Mouse (Mus musculus) neural tube, postnatal 0 days (tissue): ENCODE measurements around the gene Olfr1156. TPM values are rescaled to one million over a fixed set of nuclear protein-coding genes. Genes with fewer than 3 reads are reported as not detected.

Experiments
- polyA plus RNA-seq: library from polyadenylated mRNA; unstranded; fragments of >200 nt; fragmentation: Nextera tagmentation; extraction: Ambion mirVana; gene quantifications from 2 replicates; pipeline ENCODE4 v1.2.1, GENCODE M21; 2015

Gene Olfr1156
- polyA plus RNA-seq = not detected in 2 replicates

GRCm38 (mm10) chr2:87953000-87953399 is at the start of gene Olfr1156:
Olfr1156 (minus strand) TSS chr2:87953100.

GRCm38 (mm10) chr2:87989813-87990212 is 36.9 kb upstream of the Olfr1156 start, which contains the start of gene Olfr1158:
Olfr1158 (plus strand) TSS chr2:87990113.

GRCm38 (mm10) chr2:87974563-87974962 is 21.7 kb upstream of the Olfr1156 start, which contains the start of gene Olfr74:
Olfr74 (minus strand) TSS chr2:87974663.

GRCm38 (mm10) chr2:87968199-87968598 is 15.3 kb upstream of the Olfr1156 start, which contains the start of gene Olfr1157:
Olfr1157 (minus strand) TSS chr2:87968299.

GRCm38 (mm10) chr2:87945037-87945436 is 7.9 kb downstream of the Olfr1156 start, which contains the start of gene Olfr1155:
Olfr1155 (minus strand) TSS chr2:87945137.

GRCm38 (mm10) chr2:87905066-87905465 is 47.8 kb downstream of the Olfr1156 start, which contains the start of gene Olfr1154:
Olfr1154 (minus strand) TSS chr2:87905166.

Other genes starting within 250 kb of the Olfr1156 start
- not detected in 2 replicates for gene Olfr1137, start 239.9 kb downstream of the Olfr1156 start, polyA plus RNA-seq
- gene Olfr1138, start 213.1 kb downstream of the Olfr1156 start, polyA plus RNA-seq = not detected in 2 replicates
- gene Olfr1140, start 209.3 kb downstream of the Olfr1156 start, polyA plus RNA-seq = not detected in 2 replicates
- not detected in 2 replicates for gene Olfr1141, start 199.1 kb downstream of the Olfr1156 start, polyA plus RNA-seq
- gene Olfr152, start 173.6 kb downstream of the Olfr1156 start, polyA plus RNA-seq = not detected in 2 replicates
- gene Olfr1143, start 152.5 kb downstream of the Olfr1156 start, polyA plus RNA-seq = not detected in 2 replicates
- not detected in 2 replicates for gene Olfr1145, start 143.3 kb downstream of the Olfr1156 start, polyA plus RNA-seq
- not detected in 2 replicates for gene Olfr1148, start 122.6 kb downstream of the Olfr1156 start, polyA plus RNA-seq
- not detected in 2 replicates for gene Olfr1150-ps1, start 109.1 kb downstream of the Olfr1156 start, polyA plus RNA-seq
- not detected in 2 replicates for gene Olfr1151, start 97.2 kb downstream of the Olfr1156 start, polyA plus RNA-seq
- gene Olfr1152, start 86.6 kb downstream of the Olfr1156 start, polyA plus RNA-seq = not detected in 2 replicates
- not detected in 2 replicates for gene Olfr1153, start 58.1 kb downstream of the Olfr1156 start, polyA plus RNA-seq
- not detected in 2 replicates for gene Olfr1154, start 47.9 kb downstream of the Olfr1156 start, polyA plus RNA-seq
- not detected in 2 replicates for gene Olfr1155, start 8.0 kb downstream of the Olfr1156 start, polyA plus RNA-seq
- gene Olfr1157, start 15.2 kb upstream of the Olfr1156 start, polyA plus RNA-seq = not detected in 2 replicates
- gene Olfr74, start 21.6 kb upstream of the Olfr1156 start, polyA plus RNA-seq = not detected in 2 replicates
- gene Olfr1158, start 37.0 kb upstream of the Olfr1156 start, polyA plus RNA-seq = not detected in 2 replicates
- gene Olfr1160, start 55.2 kb upstream of the Olfr1156 start, polyA plus RNA-seq = not detected in 2 replicates
- not detected in 2 replicates for gene Olfr1161, start 69.7 kb upstream of the Olfr1156 start, polyA plus RNA-seq
- not detected in 2 replicates for gene Olfr73, start 84.6 kb upstream of the Olfr1156 start, polyA plus RNA-seq
- not detected in 2 replicates for gene Olfr1162, start 98.0 kb upstream of the Olfr1156 start, polyA plus RNA-seq
- gene Olfr1163, start 118.7 kb upstream of the Olfr1156 start, polyA plus RNA-seq = not detected in 2 replicates
- gene Olfr1164, start 140.9 kb upstream of the Olfr1156 start, polyA plus RNA-seq = not detected in 2 replicates
- not detected in 2 replicates for gene Olfr1166, start 175.2 kb upstream of the Olfr1156 start, polyA plus RNA-seq
- gene Olfr1167, start 202.1 kb upstream of the Olfr1156 start, polyA plus RNA-seq = not detected in 2 replicates
- gene Olfr1168, start 228.8 kb upstream of the Olfr1156 start, polyA plus RNA-seq = not detected in 2 replicates